Mouse (Mus musculus) liver, embryonic 11.5 days (tissue): ENCODE measurements around the gene Dab2ip. TPM values are rescaled to one million over a fixed set of nuclear protein-coding genes. Genes with fewer than 3 reads are reported as not detected.
A peak's percentile ranks its signal among the peaks of the same experiment; 100 is the strongest.

Experiments used
- ATAC-seq: fragments of 200-750 bp; cut with Nextera tagmentation; replicated peaks from 2 replicates; pipeline ENCODE4 v1.8.0; 2017; ENCODE audit warnings: moderate number of reproducible peaks, mild to moderate bottlenecking, moderate TSS enrichment, moderate library complexity; ENCODE audit not compliant: low FRiP score
- DNase-seq: peaks from one replicate; pipeline ENCODE4 v3.0.0-alpha.2; 2017; ENCODE audit warnings: low spot score
- H3K27ac ChIP-seq: fragments of 300-500 bp; sonication (generic); 2 replicates; pipeline ENCODE4 v1.5.1; 2014; ENCODE audit warnings: mild to moderate bottlenecking, low read depth, low read length, control low read depth
- H3K27me3 ChIP-seq: fragments of 300-500 bp; sonication (generic); replicated peaks from 2 replicates; pipeline ENCODE4 v1.6.1; 2014; ENCODE audit warnings: low read length, mixed read lengths; ENCODE audit not compliant: control insufficient read depth, insufficient read depth
- H3K36me3 ChIP-seq: fragments of 300-500 bp; sonication (generic); 2 replicates; pipeline ENCODE4 v1.6.1; 2014; ENCODE audit warnings: mild to moderate bottlenecking, low read length, moderate library complexity, mixed read lengths; ENCODE audit not compliant: control insufficient read depth, insufficient read depth
- H3K4me1 ChIP-seq: fragments of 300-500 bp; sonication (generic); replicated peaks from 2 replicates; pipeline ENCODE4 v1.6.1; 2014; ENCODE audit warnings: low read length, mixed read lengths; ENCODE audit not compliant: control insufficient read depth, insufficient read depth
- H3K4me2 ChIP-seq: fragments of 300-500 bp; sonication (generic); 2 replicates; pipeline ENCODE4 v1.6.1; 2014; ENCODE audit warnings: mild to moderate bottlenecking, control low read depth, moderate library complexity
- H3K4me3 ChIP-seq: fragments of 300-500 bp; sonication (generic); 2 replicates; pipeline ENCODE4 v1.5.1; 2014; ENCODE audit warnings: low read depth, low read length, control low read depth
- H3K9ac ChIP-seq: fragments of 300-500 bp; sonication (generic); 2 replicates; pipeline ENCODE4 v1.6.1; 2014; ENCODE audit warnings: low read depth, low read length, control low read depth
- H3K9me3 ChIP-seq: fragments of 300-500 bp; sonication (generic); 2 replicates; pipeline ENCODE4 v1.6.1; 2016; ENCODE audit warnings: low read length, inconsistent platforms, mixed read lengths; ENCODE audit not compliant: control insufficient read depth
- WGBS: fragments of 180-500 bp; shearing (Covaris S2); extraction: QIAGEN DNeasy Blood & Tissue Kit; methylation state at CpG from one replicate; pipeline ENCODE4 v1.1.7; 2014; 5-methylcytosine and 5-hydroxymethylcytosine counted together
- polyA plus RNA-seq: library from polyadenylated mRNA; unstranded; fragments of >200 nt; fragmentation: Nextera tagmentation; extraction: Ambion mirVana; gene quantifications from 2 replicates; pipeline ENCODE4 v1.2.1, GENCODE M21; 2014

Dab2ip gene
- polyA plus RNA-seq, 1 experiment from 2014 or later, result 20.0 TPM

DNA sequence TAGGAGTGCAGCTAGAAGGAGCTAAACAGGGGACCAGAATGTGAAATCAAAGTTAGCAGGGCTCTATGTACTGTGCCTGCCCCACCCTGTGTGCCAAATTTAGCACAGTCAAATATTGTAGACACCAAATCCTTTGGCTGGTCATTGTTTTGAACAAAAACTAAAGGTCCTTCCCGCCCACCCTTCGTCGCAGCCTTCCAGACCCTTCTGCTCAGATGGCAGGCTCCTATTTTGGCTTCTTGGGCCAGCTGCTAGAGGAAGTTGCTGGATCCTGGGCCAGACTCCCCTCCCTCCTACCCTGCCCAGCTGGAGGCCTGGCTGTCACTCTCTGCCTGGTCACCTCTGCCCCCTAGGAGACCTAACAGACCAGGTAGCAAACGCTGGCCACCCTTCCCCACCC lies 38.7 kb downstream of the Dab2ip start:
- H3K27ac ChIP-seq, result no peak overlapping the region
- H3K9me3 ChIP-seq, result no peaks in the 10 kb centered on the region
- 81% methylated on average over 4 of the region's 4 CpGs for WGBS
- peaks cover 3% of the 10 kb centered on the region; the same call in 1 of the 2 replicates for H3K4me1 ChIP-seq
- H3K4me2 ChIP-seq, result no peak overlapping the region
- no peak overlapping the region for H3K9ac ChIP-seq
- no peak for ATAC-seq
- H3K36me3 ChIP-seq, result no peaks in the 10 kb centered on the region
- DNase-seq, result no peak
- H3K27me3 ChIP-seq, result no peaks in the 10 kb centered on the region; the same call in 1 of the 2 replicates
- H3K4me3 ChIP-seq, result no peak overlapping the region

DNA sequence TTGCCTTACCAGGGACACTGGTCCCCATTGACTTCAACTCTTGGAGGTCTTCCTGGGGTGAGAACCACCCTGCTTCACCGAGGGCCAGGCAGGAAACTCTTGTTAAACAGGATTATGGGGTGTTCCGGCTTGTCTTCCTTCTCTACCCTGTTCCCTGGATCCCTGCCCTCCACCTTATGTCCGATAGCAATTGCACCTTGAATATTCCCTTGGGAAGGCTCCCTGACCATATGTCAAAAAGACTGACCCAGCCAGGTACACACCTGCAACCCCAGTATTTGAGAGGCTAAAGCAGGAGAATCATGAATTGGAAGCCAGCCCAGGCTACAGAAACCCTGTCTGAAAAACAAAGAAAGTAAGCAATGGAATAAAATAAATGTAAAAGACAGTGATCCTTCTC lies 40.8 kb downstream of the Dab2ip start:
- Histone ChIP-seq H3K4me2 (no peak overlapping the region), H3K36me3 (no peaks in the 10 kb centered on the region), H3K27ac (no peak overlapping the region), H3K4me3 (no peak overlapping the region), H3K9me3 (no peaks in the 10 kb centered on the region), H3K9ac (no peak overlapping the region), H3K4me1 (peaks cover 3% of the 10 kb centered on the region; the same call in 1 of the 2 replicates), H3K27me3 (no peaks in the 10 kb centered on the region)
- ATAC-seq (no peak), DNase-seq (no peak)
- 63% methylated on average over 3 of the region's 3 CpGs for WGBS

DNA sequence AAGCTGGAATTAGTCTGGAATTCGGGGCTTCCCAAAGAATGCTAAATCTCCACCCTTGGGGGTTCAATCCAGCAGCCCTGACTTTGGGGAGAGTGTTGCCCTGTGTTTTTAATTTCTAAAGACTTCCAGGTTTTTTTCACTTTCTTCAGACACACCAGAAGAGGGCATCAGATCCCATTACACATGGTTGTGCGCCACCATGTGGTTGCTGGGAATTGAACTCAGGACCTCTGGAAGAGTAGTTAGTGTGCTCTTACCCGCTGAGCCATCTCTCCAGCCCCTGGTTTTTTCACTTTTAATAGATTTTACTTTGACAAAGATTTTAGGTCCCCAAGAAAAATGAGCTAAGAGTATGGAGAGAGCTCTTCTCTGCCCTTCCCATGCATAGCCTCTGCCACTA lies 43.6 kb downstream of the Dab2ip start:
- ATAC-seq (no peak), DNase-seq (no peak)
- Histone ChIP-seq H3K9me3 (no peaks in the 10 kb centered on the region), H3K9ac (no peak overlapping the region), H3K4me2 (no peak overlapping the region), H3K27ac (no peak overlapping the region), H3K27me3 (no peaks in the 10 kb centered on the region), H3K4me1 (peaks cover 3% of the 10 kb centered on the region; the same call in 1 of the 2 replicates), H3K36me3 (no peaks in the 10 kb centered on the region), H3K4me3 (no peak overlapping the region)
- 67% methylated on average over 3 of the region's 3 CpGs for WGBS

DNA sequence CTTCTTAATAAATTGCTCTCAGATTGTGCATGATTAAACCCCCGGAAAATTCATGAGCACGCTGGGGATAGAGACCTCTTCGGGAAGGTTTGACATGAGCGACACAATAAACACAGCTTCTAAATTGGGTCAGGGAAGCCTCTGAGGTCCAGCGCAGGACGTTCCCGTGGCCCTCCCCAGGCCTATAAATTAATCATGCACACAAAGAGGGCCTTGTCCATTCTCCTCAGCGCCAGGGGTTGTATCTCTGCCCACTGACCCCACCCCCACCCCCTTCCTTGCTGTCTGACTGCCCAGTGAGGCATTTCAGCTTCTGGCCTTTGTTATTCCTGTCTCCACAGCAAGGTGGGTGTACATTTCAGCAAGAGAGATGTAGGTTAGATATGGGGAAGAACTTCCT lies 49.4 kb downstream of the Dab2ip start:
- Histone ChIP-seq H3K4me2 (no peak overlapping the region), H3K4me3 (no peak overlapping the region), H3K27ac (no peak overlapping the region), H3K27me3 (no peaks in the 10 kb centered on the region), H3K9ac (no peak overlapping the region), H3K4me1 (peaks cover 14% of the 10 kb centered on the region), H3K9me3 (no peaks in the 10 kb centered on the region), H3K36me3 (no peaks in the 10 kb centered on the region)
- ATAC-seq (no peak), DNase-seq (no peak)
- 75% methylated on average over 8 of the region's 8 CpGs for WGBS

DNA sequence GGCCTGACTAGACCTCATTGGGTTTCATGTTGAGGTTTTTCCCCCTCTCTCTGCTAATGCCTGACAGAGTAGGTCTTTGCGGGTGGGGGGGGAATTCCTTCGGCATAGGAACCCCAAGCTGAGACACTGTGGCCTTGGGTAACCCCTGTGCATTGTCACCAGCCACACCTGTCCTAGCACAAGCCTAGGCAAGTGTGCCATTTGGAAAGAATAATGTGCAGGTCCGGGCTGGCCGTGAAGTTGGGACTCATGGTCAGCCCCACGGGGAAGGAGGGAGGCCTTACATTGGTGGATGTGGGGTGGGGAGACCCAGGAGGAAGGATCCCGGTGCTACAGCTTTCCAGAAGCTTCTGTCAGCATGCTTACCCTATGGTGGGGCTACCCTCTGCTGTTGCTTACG lies 50.8 kb downstream of the Dab2ip start:
- peaks cover 15% of the 10 kb centered on the region for H3K4me1 ChIP-seq
- H3K27me3 ChIP-seq, result no peaks in the 10 kb centered on the region
- 86% methylated on average over 7 of the region's 7 CpGs for WGBS
- H3K9me3 ChIP-seq, result no peaks in the 10 kb centered on the region
- no peak overlapping the region for H3K4me2 ChIP-seq
- no peak for DNase-seq
- no peak for ATAC-seq
- no peak overlapping the region for H3K9ac ChIP-seq
- H3K27ac ChIP-seq, result no peak overlapping the region
- H3K36me3 ChIP-seq, result no peaks in the 10 kb centered on the region
- H3K4me3 ChIP-seq, result no peak overlapping the region

DNA sequence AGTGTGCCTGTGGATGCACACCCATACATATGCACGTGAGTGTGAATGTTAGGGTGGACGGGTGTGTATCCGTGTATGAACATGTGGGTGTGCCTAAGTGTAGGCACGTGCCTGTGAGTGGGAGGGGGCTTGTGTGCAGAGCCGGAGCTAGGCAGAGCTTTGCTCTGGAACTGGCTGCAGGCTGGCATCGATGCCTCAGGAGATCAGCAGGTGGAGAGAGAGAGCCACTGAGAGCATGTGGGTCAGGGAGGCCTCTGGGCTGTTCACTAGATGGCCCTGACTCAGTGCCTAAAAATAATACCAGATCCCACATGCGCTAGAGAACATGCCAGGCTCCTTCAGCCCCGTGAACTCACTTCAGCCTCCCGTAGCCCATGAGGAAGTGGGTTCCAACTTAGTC lies 51.3 kb downstream of the Dab2ip start:
- no peak overlapping the region for H3K27ac ChIP-seq
- ATAC-seq (no peak; the same call in 1 of the 2 replicates), DNase-seq (no peak)
- no peaks in the 10 kb centered on the region for H3K9me3 ChIP-seq
- no peak overlapping the region for H3K9ac ChIP-seq
- peaks cover 18% of the 10 kb centered on the region for H3K4me1 ChIP-seq
- no peaks in the 10 kb centered on the region for H3K36me3 ChIP-seq
- WGBS, result 65% methylated on average over 9 of the region's 9 CpGs
- H3K27me3 ChIP-seq, result no peaks in the 10 kb centered on the region
- no peak overlapping the region for H3K4me3 ChIP-seq
- no peak overlapping the region for H3K4me2 ChIP-seq

DNA sequence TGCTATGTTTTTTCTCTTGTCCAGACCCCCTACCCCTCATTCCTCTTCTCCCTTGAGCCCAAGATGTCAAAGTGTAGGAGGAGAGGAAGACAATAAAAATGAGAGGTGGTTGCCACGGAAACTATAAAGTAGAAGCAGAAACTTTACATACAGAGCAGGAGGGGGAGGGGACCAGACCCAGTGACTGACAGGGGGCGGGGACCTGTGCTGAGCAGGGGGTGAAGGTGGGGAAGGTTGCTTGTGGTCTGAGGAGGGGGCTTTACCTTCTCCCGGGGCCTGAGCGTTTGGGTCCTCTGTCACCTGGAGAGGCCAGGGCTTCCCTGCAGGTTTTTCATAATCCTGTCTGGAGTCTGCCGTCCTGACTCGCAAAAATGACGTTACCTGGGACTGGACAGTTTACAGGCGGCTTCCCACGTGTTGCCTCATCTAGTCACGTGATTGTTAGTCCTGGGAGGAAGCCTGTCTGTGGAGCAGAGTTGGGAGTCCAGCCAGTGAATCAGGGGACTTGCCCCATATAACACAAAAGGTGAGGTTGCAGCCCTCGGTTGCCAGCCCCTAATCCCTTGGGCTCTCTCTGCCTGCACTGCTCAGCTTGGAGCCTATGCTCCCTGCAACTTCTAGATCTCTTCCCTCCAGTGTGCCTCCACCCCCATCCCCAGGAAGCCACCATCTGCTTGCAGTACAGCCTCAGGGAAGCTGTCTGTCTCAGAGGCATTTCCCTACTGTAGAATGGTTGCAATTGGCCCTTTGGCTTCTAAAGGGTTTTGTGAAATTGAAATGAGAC lies 52.3 kb downstream of the Dab2ip start:
- WGBS, result 16% methylated on average over 11 of the region's 11 CpGs
- peaks cover 21% of the 10 kb centered on the region for H3K4me1 ChIP-seq
- no peak overlapping the region for H3K4me3 ChIP-seq
- no peak overlapping the region for H3K9ac ChIP-seq
- no peaks in the 10 kb centered on the region for H3K9me3 ChIP-seq
- H3K27ac ChIP-seq, result no peak overlapping the region
- DNase-seq (no peak), ATAC-seq (0 out of 2 replicates have a peak, but pooled peaks have one; percentile 46)
- H3K27me3 ChIP-seq, result no peaks in the 10 kb centered on the region
- no peaks in the 10 kb centered on the region for H3K36me3 ChIP-seq
- peak overlapping the region; percentile 46 for H3K4me2 ChIP-seq

DNA sequence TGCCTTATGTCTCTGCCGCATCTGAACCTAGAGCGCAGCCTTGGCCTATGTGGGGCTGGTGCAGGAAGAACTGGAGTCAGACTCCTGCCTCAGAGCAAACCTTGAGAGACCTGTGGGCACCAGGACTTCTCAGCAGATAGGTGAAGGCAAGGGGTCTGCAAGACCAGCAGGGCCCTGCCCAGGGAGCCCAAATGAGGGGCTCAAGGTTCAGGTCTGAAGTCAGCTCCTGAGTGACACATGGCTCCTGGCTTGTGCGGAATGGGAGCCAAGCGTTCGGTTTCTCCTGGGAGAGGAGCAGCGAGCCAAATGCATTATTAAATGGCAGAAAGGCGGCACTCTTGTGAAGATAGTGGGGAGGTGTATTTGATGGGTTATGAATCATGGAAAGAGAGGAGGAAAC lies 52.9 kb downstream of the Dab2ip start:
- Histone ChIP-seq H3K9ac (no peak overlapping the region), H3K4me2 (no peak overlapping the region), H3K4me3 (no peak overlapping the region), H3K27ac (no peak overlapping the region), H3K9me3 (no peaks in the 10 kb centered on the region), H3K36me3 (no peaks in the 10 kb centered on the region), H3K27me3 (no peaks in the 10 kb centered on the region), H3K4me1 (peaks cover 21% of the 10 kb centered on the region)
- DNase-seq (no peak), ATAC-seq (no peak)
- 80% methylated on average over 7 of the region's 7 CpGs for WGBS

DNA sequence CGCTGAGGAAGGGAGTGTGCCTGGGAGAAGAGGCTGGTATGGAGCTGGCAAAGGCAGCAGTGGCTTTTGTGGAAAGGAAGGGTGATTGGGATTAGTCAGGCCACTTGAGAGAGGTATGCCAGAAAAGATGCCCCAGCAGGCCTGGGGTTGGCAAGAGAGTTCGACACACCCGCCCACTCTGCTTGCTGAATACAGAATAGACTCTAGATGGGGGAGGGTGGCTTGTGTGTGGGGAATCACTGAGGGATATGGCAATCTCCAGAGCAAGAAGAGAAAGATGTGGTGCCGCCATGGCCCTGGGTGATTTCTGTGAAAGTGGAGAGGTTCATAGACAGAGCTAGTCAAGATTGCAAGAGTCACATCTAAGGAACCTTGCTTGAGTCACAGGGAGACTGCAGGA lies 53.6 kb downstream of the Dab2ip start:
- Histone ChIP-seq H3K27me3 (no peaks in the 10 kb centered on the region), H3K4me2 (no peak overlapping the region), H3K4me1 (peaks cover 21% of the 10 kb centered on the region), H3K4me3 (no peak overlapping the region), H3K36me3 (no peaks in the 10 kb centered on the region), H3K9me3 (no peaks in the 10 kb centered on the region), H3K27ac (no peak overlapping the region), H3K9ac (no peak overlapping the region)
- DNase-seq (no peak), ATAC-seq (no peak)
- WGBS, result 87% methylated on average over 4 of the region's 4 CpGs
